Mouse (Mus musculus) NIH3T3 (cell line): ENCODE results near the gene Calr3.

ENCODE experiments used
- DNase-seq: peaks from one replicate; pipeline ENCODE4 v3.0.0-alpha.2; 2012; ENCODE audit warnings: low read depth

Calr3 gene

DNA sequence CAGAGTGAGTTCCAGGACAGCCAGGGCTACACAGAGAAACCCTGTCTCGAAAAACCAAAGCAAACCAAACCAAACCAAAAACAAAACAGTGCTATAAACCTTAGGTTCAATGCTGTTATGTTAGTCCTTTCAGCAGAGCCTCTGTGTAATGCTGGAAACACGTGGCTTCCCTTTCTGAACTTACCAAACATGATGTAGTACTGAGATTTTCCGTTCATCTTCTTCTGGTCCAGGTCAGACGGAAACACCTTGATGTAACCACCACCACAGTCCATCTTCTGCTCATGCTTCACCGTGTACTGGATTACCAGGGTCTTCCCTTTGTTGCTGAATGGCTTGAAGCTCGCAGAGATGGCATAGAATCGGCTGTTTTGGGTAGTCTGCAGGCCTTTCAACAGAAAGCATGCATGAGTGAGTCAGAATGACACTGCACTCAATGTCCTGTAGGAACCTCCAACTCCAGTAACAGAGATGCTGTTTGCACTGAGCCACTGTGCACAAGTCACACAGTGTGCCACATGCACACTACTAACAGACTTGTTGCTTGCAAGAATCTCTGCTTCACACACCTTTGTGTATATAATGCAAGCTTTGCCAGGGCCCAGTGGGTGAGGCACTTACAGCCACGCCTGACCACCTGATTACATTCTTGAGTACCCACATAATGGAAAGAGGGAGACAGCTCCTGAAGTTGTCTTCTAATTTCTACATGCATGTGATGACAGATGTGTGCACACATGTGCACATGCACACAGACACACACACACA, 5.2 kb downstream of the Calr3 start:
- no peak for DNase-seq

DNA sequence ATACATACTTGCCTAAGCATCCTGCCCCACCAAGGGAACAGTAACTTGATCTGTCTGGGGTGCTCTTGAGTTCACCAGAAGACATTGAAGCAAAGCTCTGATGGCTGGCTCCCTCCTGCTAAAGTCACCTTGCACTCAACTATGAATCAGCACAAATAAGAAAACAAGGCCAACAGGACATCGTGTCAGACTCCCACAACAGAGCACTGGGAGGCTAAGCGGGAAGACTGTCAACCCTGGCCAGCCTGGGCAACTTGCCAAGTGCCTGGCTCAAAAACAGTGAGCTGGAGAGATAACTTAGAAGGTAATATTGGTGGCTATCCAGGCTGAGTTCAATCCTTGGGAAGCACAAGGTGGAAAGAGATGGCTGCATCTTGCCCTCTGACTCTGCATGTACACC, 8.7 kb downstream of the Calr3 start:
- DNase-seq, result peak; percentile 77

DNA sequence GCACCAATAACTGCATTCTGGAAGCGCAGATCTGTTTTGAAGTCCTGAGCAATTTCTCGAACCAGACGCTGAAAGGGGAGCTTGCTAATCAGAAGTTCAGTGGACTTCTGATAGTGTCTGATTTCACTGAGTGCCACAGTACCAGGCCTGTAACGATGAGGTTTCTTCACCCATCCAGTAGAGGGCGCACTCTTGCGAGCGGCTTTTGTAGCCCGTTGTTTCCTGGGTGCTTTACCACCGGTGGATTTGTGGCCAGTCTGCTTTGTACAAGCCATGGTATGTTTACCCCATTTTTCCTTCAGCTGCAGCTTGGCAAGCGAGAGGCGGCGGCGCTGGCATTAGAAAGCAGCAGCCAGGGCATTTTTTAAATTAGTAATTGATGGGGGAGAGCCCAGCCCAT, 14.0 kb downstream of the Calr3 start:
- no peak for DNase-seq

DNA sequence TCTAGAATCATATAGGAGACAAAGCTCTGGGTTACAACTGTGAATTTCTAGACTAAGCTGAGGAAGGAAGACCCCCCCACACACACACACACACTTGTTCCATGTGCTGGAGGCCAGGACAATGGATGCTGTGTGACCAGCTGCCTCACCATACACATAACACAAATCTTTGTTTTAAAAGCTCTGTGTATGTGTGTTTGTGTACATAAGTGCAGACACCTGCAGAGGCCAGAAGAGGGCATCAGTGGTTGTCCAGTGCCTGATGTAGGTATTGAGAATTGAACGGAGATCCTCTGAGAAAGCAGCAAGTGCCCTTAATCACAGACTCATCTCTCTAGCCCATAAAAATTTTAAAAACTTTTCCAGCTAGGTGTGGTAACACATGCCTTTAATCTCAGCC, 20.7 kb downstream of the Calr3 start:
- DNase-seq, result peak; percentile 49

DNA sequence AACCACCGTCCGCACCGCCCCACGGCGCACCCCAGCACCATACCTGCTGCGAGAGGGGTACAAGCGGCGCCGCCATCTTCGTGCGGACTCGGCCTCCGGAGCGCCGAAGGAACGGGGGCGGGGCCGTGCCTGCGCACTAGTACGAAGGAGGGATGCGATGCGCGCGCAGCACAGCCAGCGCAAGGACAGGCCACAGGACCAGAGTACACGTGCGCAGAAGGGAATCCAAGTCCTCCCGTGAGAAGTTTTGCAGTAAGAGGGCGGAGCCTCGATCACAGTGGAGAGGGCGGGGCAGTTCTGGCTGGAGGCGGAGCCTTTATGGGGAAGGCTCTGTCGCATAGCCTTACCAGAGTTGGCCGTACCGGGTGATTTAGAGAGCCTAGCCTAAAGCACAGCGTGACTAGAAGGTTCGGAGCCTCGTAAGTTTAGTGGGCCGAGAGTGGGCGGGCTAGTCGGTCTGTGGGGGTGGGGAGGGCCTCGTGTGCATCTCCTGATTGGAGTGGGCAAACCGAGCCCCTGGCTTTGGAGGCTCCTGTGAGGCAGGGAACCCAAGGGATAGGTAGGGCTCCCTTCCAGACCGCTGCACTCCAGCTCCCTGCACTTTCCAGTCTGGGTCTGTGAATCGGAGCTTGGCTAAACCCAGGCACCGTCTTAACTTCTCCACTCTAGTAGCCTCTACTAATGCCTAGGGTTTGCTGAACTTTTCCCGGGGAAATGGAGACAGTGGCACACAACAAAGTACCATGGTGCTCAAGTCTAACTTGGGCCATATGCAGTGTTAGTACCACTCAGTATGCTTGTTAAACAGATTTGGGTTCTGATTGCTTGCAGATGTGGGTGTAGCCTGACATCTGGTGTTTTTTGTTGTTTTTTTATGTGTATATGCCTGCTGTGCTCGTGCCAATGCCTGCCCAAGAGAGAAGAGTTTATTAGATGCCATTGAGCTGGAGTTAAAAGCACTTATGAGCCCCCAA, 22.0 kb downstream of the Calr3 start, which contains the start of gene Eps15l1:
Eps15l1 (minus strand) TSS at position 99 of the 974 bp plus-strand sequence.
- DNase-seq, result peak; percentile 100

DNA sequence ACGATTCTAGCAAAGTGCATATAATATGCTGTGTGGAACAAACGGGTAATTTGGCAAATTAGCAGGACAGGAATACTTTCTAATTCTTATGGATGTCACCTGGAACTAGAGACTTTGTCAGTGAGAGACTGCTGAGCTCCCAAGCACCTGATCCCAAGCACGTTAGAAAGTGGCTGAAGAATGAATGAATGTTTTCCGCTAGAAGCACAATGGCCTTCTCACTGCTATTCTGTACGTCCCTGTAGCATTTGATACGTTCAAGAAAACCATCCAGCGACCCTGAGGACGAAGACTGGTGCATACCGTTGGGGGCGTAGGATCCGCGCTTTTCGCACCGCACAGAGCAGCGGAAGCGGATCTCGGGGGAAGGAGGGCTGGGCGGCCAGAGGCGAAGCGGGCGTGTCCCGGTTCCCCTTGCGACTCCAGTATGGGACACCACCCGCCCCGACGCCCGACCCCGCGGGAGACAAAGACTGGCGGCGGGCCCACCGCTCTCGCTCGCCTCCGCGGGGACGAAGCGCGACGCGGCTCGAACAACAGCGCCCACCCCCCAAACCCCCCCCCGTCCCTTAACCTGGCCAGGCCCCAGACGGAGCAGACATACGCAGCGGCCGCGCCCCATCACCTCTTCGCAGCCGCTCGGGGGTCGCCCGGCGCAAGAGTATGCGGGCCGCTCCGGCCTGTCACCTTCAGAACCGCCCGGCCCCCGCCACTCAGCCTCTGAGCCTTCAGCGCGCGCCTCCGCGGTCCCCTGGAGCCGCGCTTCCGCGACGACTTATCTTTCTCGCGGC, 22.9 kb downstream of the Calr3 start:
- DNase-seq, result peak; percentile 36

DNA sequence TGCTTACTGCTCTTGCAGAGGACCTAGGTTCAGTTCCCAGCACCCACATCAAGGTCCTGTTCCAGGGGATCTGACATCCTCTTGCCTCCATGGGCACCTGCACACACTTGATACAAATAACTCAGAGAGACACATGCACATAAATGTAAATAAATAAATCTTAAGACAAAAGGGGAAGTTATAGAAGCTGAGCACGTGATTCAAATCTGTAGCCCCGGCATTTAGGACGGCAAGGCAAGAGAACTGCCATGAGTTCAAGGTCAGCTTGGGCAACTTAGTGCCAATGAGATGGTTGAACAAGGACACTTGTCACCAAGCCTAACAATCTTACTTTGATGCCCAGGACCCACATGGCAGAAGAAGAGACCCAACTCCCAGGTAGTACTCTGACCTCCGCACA, 25.6 kb downstream of the Calr3 start:
- DNase-seq, result no peak

DNA sequence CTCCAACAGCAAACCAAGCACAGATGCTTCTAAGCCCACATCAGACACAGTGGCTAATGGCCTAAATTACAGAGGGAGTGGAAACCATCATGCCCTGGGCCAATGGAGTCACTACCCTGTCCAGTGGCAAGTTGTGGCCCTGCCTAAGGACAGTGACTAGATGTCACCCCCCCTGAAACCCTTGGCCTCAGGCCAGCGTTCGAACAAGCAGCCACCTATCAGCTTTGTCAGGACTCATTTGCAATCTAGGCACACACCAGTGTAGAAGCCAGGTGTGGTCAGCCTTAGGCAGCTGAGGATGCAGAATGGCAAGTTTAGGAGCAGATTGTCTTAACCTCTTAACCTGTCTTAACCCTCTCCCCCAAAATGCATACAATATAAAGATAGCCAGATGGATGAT, 28.4 kb downstream of the Calr3 start:
- DNase-seq, result no peak

DNA sequence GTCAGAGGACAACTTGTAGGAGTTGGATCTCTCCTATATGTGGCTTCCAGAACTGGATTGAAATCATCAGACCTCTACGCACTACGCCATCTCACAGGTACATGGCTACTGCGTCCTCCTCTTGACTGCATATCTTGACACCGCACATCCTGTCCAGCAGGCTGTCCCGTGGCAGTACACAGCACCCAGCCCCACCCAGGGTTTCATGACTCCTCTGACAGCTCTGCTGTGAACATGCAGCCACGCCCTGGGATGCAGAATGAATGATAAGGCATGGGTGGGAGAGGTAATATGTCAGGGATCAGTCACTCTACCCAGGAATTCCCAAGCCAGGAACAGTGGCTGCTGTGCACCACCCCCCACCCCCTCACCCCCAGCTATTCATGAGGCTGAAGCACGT, 29.8 kb downstream of the Calr3 start:
- DNase-seq, result no peak

DNA sequence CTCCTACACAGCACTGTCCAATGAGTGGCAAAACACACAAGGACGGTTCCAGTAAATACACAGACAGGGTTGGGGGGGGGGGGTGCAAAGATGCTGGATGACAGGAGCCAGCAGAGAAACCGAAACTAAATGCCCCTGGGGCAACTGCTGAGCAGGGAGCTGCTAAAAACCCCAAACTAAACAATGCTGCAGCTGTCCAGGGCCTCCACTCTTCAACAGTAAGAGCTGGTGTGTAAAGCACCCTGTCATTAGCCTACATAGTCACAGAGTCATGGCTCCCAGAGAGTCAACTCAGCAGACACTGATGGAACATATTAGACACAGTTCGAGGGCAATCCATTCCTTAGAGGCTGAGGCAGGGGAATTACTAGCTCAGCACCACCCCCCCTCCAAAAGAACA, 34.2 kb downstream of the Calr3 start:
- DNase-seq, result peak; percentile 26

DNA sequence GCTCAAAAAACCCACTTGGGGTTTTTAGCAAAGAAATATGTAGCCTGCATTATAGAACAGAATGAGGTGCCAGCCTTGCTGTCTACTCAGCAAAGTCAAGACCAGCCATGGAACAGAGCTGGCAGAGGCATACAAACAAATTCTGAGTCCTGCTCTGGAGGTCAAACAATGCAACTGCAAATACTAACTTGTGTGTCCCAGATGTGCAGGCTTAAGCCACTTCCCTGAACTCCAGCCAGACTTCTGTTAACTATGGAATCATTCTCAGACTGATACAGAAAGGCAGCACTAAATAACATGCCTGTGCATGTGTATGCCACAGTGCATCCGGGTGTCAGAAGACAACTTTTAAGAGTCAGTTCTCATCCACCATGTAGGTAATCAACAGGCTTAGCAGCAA, 35.8 kb downstream of the Calr3 start:
- peak; percentile 45 for DNase-seq

DNA sequence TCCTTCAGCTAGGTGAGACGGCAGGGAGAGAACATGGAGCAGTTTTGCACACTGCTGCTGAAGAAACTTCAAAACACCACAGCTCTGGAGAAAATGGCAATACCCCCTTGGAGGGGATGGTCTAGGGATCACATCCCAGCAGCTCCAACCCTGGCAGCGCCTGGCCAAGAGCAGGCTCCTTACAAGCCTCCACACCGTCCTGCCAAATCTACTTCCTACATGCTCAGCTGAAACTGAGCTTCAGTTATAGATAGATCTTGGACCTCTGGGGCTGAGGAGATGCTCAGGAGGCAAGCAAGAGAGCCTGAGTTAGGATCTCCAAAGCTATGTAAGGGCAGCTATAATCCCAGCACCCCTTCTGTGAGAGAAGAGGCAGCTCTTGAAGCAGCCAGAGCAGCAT, 40.7 kb downstream of the Calr3 start:
- no peak for DNase-seq

DNA sequence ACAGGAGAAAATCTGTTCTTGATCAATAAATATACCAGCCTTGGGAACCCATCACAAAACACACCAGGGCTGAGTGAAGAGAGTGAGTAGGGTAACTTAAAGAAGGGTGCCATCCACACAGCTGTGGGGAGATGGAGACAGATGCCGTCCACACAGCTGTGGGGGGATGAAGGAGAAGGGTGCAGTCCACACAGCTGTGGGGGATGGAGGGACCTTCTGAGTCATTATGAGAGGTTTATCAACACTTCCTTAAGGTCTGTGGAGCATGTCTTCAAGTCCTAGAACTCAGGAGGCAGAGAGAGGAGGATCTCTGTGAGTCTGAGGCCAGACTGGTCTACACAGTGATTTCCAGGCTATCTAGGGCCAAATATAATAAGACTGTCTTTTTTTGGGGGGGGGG, 42.3 kb downstream of the Calr3 start:
- no peak for DNase-seq

DNA sequence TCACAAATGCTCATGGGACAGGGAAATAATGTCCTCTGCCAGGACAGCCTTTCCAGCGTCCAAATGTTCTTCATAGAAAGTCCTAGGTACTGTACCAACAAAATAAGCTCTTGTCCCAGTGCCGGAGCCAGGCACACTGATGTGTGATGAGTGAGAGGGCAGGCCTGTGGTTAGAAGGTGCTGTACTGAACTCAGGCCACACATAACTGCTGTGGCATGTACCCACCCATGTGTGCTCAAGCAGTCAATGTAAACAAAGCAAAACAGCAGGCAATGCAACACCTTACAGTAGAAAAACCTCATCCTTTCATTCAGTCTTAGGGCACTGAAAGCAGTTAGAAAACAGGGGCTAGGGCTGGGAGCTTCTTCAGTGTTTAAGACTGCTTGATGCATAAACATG, 57.9 kb downstream of the Calr3 start:
- no peak for DNase-seq

DNA sequence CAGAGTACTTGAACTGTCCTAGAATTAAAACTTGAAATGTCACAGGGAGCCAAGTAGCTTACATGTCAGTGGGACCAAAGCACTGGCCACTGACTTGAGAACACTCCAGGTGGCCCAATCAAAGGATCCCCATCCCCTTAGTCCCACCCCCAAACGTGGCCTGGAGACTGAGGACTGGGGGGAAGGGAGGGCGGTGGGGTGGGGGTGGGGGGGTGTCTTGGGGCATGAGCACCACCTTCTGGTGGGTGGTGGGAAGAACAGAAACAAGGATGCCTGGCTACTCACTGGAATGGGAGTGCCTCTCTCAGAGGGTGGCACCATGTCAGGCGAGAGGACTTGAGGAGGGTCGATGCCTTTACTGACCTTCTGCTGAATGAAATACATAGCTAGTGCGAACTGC, 61.3 kb downstream of the Calr3 start:
- peak; percentile 46 for DNase-seq

DNA sequence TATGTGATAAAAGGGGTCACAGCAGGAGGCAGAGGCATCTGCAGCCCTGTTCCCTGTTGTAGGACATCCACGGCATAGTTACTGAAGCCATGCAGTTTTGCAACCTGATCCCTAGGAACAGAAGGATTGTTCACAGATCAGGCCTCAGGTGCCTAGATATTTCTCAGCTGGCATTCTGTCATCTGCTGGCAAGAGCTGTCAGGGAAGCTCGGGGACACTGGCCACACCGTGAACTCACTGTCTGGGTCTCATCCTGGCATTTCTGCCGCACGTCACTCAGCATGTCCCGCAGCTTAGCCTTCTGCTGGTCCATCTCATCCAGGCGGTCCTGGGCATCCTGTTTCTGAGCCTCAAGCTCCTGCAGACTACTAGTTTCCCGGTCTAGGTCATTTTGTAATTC, 63.0 kb downstream of the Calr3 start:
- DNase-seq, result no peak

DNA sequence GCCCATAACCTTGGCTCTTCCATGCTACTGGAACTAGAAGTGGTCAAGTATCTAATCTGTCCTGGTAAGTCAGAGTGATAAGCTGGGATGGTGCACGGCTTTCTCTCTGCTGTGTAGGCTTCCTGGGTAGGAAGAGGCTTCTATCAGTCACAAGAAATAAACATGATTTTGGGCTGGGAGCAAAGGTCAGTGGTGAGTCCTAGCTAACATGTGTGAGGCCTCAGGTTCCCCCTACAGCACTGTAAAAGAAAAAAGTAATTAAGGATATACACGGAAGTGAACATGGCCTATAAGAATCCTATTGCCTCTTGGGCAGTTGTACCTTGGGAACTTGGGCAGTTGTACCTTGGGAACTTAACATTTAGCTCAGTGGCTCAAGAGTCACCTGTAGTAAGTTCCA, 66.8 kb downstream of the Calr3 start:
- no peak for DNase-seq

DNA sequence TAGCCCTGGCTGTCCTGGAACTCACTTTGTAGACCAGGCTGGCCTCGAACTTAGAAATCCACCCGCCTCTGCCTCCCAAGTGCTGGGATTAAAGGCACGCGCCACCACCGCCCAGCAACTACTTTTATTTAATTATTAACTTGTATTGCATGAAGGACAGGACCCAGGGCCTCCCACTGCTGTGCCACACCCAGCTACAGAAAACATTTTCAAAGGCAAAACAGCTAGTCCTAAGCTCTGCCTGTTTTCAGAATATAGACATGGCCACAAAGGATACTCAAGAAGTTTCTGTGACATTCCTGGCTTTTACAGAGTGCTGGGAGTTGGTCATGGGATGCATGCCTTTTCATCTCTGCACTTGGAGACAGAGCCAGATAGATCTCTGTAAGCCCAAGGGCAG, 67.4 kb downstream of the Calr3 start:
- no peak for DNase-seq

DNA sequence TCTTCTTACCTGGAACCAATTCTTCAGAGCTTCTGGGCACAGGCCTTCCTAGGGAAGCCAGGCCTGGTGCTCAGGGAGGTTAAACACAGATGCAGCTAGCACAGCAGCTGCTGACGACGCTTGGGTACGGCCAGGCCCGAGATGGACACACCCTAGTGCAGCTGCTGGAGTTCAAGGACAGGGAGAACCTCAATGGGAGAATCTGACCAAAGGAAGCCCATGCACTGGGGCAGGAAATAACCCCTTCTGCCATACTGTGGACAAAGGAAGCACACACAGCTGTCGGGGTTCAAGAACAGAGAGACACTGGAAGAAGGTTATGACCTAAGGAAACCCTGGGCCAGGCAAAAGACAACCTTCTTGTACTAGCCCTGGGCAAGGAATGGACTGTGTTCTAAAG, 68.5 kb downstream of the Calr3 start:
- DNase-seq, result no peak
